Mouse (Mus musculus): ENCODE measurements around the gene Glipr1l1.
"Not testable (repeated sequence)": the region's sequence is repeated elsewhere in the genome, so short reads cannot be mapped to it uniquely, and the experiment has no call there.

Gene Glipr1l1

DNA sequence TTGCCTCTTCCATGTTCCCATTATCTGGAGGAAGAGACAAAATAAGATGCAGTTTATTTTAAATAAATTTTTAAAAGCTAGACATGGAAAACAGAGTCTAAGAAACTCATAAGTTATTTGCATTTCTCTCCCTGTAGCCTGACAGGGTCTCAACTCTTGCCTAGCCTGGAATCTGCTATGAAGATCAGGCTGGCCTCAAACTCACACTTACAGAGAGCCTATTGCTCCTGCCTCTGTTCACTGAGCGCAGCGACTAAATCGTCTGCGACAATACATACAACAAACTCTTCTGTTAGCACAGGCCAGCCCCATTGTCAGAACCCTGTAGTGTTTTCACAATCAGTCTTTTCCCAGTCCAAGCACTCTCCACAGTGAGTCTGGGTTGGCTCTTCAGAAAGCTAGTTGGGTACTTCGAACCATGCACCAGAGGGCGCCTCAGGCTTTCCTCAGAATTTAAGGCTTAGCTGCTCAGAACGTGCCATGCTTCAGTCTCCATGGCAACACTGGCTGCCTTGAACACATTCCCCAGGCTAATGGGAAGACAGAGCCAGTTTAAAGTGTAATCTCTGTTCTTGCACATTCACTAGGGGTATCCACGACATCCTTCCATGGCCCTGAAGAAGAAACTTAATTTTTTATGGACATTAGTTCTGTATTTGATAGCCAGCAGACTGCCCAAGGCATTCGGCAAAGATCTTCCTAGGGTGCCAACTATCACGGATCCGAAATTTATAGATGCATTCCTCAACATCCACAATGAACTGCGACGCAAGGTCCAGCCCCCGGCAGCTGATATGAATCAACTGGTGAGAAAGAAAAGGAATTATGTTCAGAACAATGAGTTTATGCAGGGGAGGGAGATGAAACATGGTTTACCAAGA lies at the start of gene Glipr1l1:
Gene Glipr1l1 (plus strand): TSS at position 488 of the 881 bp plus-strand sequence.
- DNase-seq: peak in 1 of 2 experiments; percentile 5

- no peak for DNase-seq
Observed at GRCm38 (mm10) chr10:112023585-112023984, 36.4 kb upstream of the Glipr1l1 start.

DNA sequence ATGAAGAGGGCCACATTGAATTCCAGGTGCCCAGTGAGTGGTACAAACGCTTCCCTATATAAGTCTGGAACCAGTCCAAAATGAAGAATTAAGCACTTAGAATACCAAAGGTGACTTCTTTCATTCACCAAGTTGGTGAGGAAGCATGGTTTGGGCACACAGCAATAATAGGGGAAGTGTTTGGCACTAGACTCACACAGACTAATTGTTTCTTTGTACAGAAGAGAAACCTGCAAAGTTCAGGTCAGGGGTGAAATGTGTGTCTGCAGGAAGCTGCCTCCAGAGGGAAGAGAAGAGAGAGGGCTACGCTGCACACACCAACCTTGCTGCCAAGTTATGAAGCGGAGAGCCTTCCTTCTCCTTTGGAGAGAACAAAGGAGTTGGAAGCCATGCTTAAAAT lies 31.3 kb upstream of the Glipr1l1 start:
- DNase-seq: not testable (repeated sequence)

DNA sequence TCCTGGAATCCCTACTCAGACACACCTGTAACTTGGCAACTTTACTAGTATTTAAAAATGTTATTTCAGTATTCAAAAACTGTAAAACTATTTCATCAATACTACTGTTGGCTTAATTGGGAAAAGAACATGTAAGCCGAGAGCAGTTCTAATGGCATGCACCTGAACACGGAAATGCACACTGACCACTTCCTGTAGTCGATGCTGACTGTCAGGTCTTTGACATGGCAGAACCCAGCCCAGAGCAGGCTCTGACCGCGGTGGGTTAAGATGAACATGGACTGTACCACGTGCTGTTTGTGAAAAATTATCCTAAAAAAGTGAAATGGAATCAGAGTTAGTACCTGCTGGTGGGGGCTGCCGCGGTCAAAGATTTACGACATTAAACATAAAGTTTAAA lies 16.5 kb upstream of the Glipr1l1 start:
- not testable (repeated sequence) for DNase-seq

- peak in 1 of 2 experiments; percentile 14 for DNase-seq
Observed at GRCm38 (mm10) chr10:112044283-112044682, 15.7 kb upstream of the Glipr1l1 start.

DNA sequence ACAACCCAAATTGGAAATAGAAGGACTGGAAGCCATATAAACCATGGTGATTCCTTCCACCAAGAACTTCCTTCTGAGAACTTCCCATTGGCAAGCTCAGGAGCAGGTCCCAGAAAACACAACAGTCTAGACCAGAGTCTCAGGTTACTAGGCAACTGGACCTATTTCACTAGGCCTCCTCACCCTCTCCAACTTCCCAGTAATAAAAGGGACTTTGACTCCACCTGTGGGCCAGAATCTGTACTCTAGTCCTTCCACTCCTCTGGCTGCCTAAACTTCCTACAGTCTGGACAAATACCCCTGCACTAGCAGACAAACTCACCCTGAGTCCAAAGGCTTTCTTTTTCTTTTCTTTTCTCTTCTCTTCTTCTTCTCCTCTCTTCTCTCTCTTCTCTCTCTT lies 8.8 kb upstream of the Glipr1l1 start:
- no peak for DNase-seq

DNA sequence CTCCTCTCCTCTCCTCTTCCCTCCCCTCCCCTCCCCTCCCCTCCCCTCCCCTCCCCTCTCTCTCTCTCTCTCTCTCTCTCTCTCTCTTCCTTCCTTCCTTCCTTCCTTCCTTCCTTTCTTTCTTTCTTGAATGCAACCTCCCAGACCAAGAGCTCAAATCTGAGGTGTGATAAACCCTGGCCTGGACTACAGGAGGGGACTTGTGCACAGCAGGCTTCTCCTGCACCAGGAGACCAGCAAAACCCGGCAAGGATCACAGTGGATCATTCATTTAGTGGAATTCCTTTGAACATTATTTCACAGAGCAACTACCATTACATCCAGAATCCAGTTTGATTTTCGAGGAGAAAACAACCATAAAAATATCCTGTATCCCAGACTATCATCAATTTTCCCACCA lies 8.0 kb upstream of the Glipr1l1 start:
- DNase-seq: peak in 1 of 2 experiments; percentile 4

DNA sequence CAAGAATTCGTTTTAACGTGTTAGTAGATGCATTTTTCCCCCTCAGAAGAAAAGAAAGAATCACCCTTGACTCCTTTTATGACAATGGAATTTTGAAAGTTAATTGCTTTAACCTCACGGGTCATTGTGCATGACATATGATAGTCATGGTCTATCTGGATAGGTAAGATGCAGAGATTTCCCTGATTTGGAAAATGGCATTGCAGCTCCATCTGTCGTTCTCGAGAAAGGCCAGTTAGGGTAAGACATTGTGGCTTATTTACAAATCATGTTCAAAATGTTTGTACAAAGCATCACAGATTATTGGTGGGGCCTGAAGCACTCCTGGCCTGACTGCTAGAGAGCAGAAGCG lies 570 bp downstream of the Glipr1l1 start:
- DNase-seq: not testable (repeated sequence)

GRCm38 (mm10) chr10:112080044-112080443 lies 20.1 kb downstream of the Glipr1l1 start:
- no peak for DNase-seq

DNA sequence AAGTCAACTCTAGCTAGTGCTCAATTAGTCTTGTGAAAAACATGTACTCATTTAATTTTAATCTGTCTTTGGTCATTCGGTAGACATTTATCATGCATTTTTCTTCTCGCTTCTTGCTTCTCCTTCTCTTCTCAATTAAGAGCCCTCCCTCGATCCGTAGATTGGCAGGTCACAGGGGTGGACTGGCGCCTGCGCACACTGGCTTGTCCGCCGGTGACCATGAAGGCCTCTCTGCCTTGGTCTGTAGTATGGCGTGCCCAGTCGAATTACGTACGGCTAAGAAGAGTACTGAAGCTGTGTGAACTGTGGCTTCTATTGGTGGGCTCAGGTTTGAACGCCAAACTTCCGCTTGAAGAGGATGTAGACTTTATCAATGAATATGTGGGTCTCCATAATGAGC lies 23.2 kb downstream of the Glipr1l1 start, which contains the start of gene Glipr1l2:
Gene Glipr1l2 (plus strand): TSS at position 198 of the 400 bp plus-strand sequence.
- DNase-seq: no peak

- peak; percentile 32 to 47 for DNase-seq
Observed at GRCm38 (mm10) chr10:112105785-112106184, 45.8 kb downstream of the Glipr1l1 start.

- DNase-seq: no peak
Observed at GRCm38 (mm10) chr10:112110401-112110800, 50.4 kb downstream of the Glipr1l1 start.

DNA sequence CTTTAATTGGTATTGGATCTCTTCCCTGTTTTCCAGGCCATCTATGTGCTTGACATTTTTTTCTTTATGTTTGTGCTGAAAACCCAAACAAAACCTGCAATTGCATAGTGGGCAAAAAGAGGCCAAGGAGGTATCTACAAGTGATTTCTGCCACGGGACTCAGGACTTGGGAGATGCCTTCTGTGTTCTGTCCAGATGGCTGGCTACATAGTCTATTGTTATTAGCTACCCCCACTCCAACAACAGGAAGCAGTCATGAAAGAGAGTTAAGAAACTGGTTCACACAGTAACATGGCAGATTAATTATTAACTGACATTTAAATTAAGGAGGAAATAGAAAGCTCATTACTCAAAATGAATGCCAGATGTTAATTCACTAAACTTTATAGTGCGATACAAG lies 65.1 kb downstream of the Glipr1l1 start:
- DNase-seq: not testable (repeated sequence)

DNA sequence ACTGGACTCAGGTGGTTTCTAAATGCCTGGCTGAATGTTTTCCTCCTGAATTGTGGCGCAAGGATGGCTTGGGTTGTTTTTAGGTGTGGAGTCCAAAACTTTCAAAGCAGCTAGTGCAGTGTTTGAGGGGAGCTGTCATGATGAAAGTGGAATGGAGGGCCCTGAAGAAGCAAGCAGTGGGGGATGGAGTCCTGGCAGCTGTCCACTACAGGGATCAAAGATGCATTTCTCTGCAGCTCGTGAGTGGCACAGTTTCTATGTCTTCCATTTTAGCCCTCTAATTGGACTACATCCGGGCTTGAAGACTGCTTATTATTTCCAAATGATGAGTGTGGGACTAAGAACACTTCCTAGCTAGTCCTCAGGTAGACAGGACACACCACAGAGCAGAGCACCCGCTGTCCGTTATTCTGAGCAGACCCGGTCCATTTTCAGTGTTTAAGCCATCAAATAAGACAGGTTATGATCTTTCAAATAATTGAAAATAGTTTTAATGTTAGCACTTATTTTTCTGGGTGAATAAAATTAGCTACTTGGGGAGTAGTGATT lies 67.8 kb downstream of the Glipr1l1 start:
- DNase-seq: not testable (repeated sequence)
